Mouse (Mus musculus) Patski (cell line): ENCODE data around the gene Adamts12. TPM values are rescaled to one million over a fixed set of nuclear protein-coding genes. Genes with fewer than 3 reads are reported as not detected.

Experiments used
- ATAC-seq: fragments of 100-300 bp; one replicate; pipeline ENCODE4 v1.8.0; 2021
- CTCF ChIA-PET: fragments of 350-600 bp; sonication (Branson Sonifier 250); formaldehyde crosslinking; loops from one replicate; lab custom pipeline; 2022; ENCODE audit warnings: inconsistent platforms; lab: Charles Lee
- POLR2A ChIA-PET: fragments of 350-600 bp; sonication (Branson Sonifier 250); formaldehyde crosslinking; loops from one replicate; lab custom pipeline; 2022; ENCODE audit warnings: antibody characterized with exemption, inconsistent platforms; lab: Charles Lee
- DNase-seq: peaks from one replicate; pipeline ENCODE4 v3.0.0-alpha.2; 2011; ENCODE audit warnings: low read depth, low spot score
- H3K27me3 ChIP-seq: fragments of 371-371 bp; one replicate; pipeline ENCODE4 v1.5.1; 2021
- CTCF ChIP-seq: fragments of 100-300 bp; IDR thresholded peaks from one replicate; pipeline ENCODE4 v1.5.1; 2021
- in situ Hi-C: fragments of 300-500 bp; cut with MboI; formaldehyde crosslinking; loops from 3 replicates; pipeline ENCODE4 v1.11.1; 2018; ENCODE audit warnings: low pct_unique_long_range_greater_than_20kb, mixed read lengths
- polyA plus RNA-seq: library from polyadenylated mRNA; unstranded; gene quantifications from one replicate; pipeline ENCODE4 v1.2.3, GENCODE M21; 2021

Adamts12 gene
- polyA plus RNA-seq, 1 experiment from 2014 or later, result 0.36 TPM

- POLR2A ChIA-PET, result no interaction called here
- peaks cover 19% of the 10 kb centered on the region for H3K27me3 ChIP-seq
- TF ChIP-seq CTCF, result no peak
- CTCF ChIA-PET, result interaction anchor here (1.1 to 1.2 kb wide), 3 partner anchors 16 to 444 kb away, joined by 3 to 4 read pairs (median 4); no protein-coding TSS in a partner anchor
- no peak for DNase-seq
- in situ Hi-C loops, result no loop called here
- no peak for ATAC-seq
Observed at GRCm38 (mm10) chr15:11364795-11365194, 300.2 kb downstream of the Adamts12 start.

- H3K27me3 ChIP-seq, result peaks cover 11% of the 10 kb centered on the region
- no peak for TF ChIP-seq CTCF
- in situ Hi-C loops, result no loop called here
- CTCF ChIA-PET, result interaction anchor here (1.2 to 3.2 kb wide), 4 partner anchors 10 to 13 kb away, joined by 3 to 21 read pairs (median 4); no protein-coding TSS in a partner anchor
- POLR2A ChIA-PET, result no interaction called here
- no peak for DNase-seq
- no peak for ATAC-seq
Observed at GRCm38 (mm10) chr15:11369572-11369971, 305.0 kb downstream of the Adamts12 start.

- peaks cover 11% of the 10 kb centered on the region for H3K27me3 ChIP-seq
- DNase-seq, result no peak
- no peak for ATAC-seq
- CTCF ChIA-PET, result interaction anchor here (3.2 kb wide), 1 partner anchor 9 kb away, joined by 21 read pairs; no protein-coding TSS in a partner anchor
- in situ Hi-C loops, result no loop called here
- TF ChIP-seq CTCF, result no peak
- POLR2A ChIA-PET, result no interaction called here
Observed at GRCm38 (mm10) chr15:11370477-11371085, 306.0 kb downstream of the Adamts12 start.

GRCm38 (mm10) chr15:11379431-11380086 lies 315.0 kb downstream of the Adamts12 start:
- POLR2A ChIA-PET, result no interaction called here
- no peak for DNase-seq
- CTCF ChIA-PET, result interaction anchor here (0.5 to 3.2 kb wide), 17 partner anchors 9 to 458 kb away, joined by 3 to 30 read pairs (median 5); partner anchors contain the start of genes Rxfp3 and Tars
- no peak for ATAC-seq
- H3K27me3 ChIP-seq, result peaks cover 7% of the 10 kb centered on the region
- in situ Hi-C loops, result loop anchor here (5.0 kb wide), 3 partner anchors 57 to 457 kb away; partner anchors contain the start of gene Rxfp3
- no peak for TF ChIP-seq CTCF

- peaks cover 7% of the 10 kb centered on the region for H3K27me3 ChIP-seq
- ATAC-seq, result no peak
- DNase-seq, result no peak
- TF ChIP-seq CTCF, result peak; percentile 75
- in situ Hi-C loops, result loop anchor here (5.0 kb wide), 2 partner anchors 58 to 458 kb away; no protein-coding TSS in a partner anchor
- ChIA-PET POLR2A (no interaction called here), CTCF (interaction anchor here (0.5 to 3.2 kb wide), 20 partner anchors 8 to 459 kb away, joined by 3 to 30 read pairs (median 5); partner anchors contain the start of genes Rxfp3 and Tars)
Observed at GRCm38 (mm10) chr15:11380087-11380530, 315.5 kb downstream of the Adamts12 start.

GRCm38 (mm10) chr15:11380616-11381015 lies 316.0 kb downstream of the Adamts12 start:
- peaks cover 7% of the 10 kb centered on the region for H3K27me3 ChIP-seq
- TF ChIP-seq CTCF, result no peak
- ChIA-PET CTCF (interaction anchor here (0.6 to 3.2 kb wide), 16 partner anchors 8 to 459 kb away, joined by 3 to 30 read pairs (median 6); partner anchors contain the start of genes Rxfp3 and Tars), POLR2A (no interaction called here)
- DNase-seq (no peak), ATAC-seq (no peak)
- in situ Hi-C loops, result loop anchor here (5.0 kb wide), 2 partner anchors 58 to 458 kb away; no protein-coding TSS in a partner anchor

- in situ Hi-C loops, result loop anchor here (5.0 kb wide), 2 partner anchors 60 to 460 kb away; no protein-coding TSS in a partner anchor
- no peaks in the 10 kb centered on the region for H3K27me3 ChIP-seq
- ChIA-PET POLR2A (no interaction called here), CTCF (interaction anchor here (1.1 to 1.7 kb wide), 4 partner anchors 11 to 462 kb away, joined by 3 to 4 read pairs (median 4); no protein-coding TSS in a partner anchor)
- no peak for ATAC-seq
- TF ChIP-seq CTCF, result no peak
- no peak for DNase-seq
Observed at GRCm38 (mm10) chr15:11382585-11382984, 318.0 kb downstream of the Adamts12 start.

- DNase-seq (no peak), ATAC-seq (no peak)
- H3K27me3 ChIP-seq, result no peaks in the 10 kb centered on the region
- TF ChIP-seq CTCF, result no peak
- POLR2A ChIA-PET, result no interaction called here
- CTCF ChIA-PET, result interaction anchor here (1.3 to 1.7 kb wide), 4 partner anchors 12 to 463 kb away, joined by 3 to 4 read pairs (median 4); partner anchors contain the start of gene Tars
- in situ Hi-C loops, result loop anchor here (5.0 kb wide), 2 partner anchors 61 to 461 kb away; no protein-coding TSS in a partner anchor
Observed at GRCm38 (mm10) chr15:11383796-11384195, 319.2 kb downstream of the Adamts12 start.

- no peaks in the 10 kb centered on the region for H3K27me3 ChIP-seq
- TF ChIP-seq CTCF, result no peak
- no peak for ATAC-seq
- DNase-seq, result no peak
- in situ Hi-C loops, result loop anchor here (10.0 kb wide), 1 partner anchor 908 kb away; the partner anchor contains the start of genes Brix1 and Rad1
- POLR2A ChIA-PET, result no interaction called here
- CTCF ChIA-PET, result interaction anchor here (1.0 to 1.6 kb wide), 3 partner anchors 12 to 14 kb away, joined by 4 to 7 read pairs (median 5); no protein-coding TSS in a partner anchor
Observed at GRCm38 (mm10) chr15:11392903-11393302, 328.3 kb downstream of the Adamts12 start.

- no peaks in the 10 kb centered on the region for H3K27me3 ChIP-seq
- no peak for TF ChIP-seq CTCF
- ChIA-PET CTCF (interaction anchor here (1.0 to 2.1 kb wide), 4 partner anchors 11 to 16 kb away, joined by 3 to 7 read pairs (median 4); no protein-coding TSS in a partner anchor), POLR2A (no interaction called here)
- ATAC-seq (no peak), DNase-seq (no peak)
- in situ Hi-C loops, result loop anchor here (10.0 kb wide), 1 partner anchor 912 kb away; the partner anchor contains the start of genes Brix1 and Rad1
Observed at GRCm38 (mm10) chr15:11396421-11396820, 331.8 kb downstream of the Adamts12 start.

Other genes starting within 250 kb of the Adamts12 start
- 0.05 TPM for gene C1qtnf3, start 112.5 kb upstream of the Adamts12 start, polyA plus RNA-seq
- 15.2 TPM for gene Amacr, start 83.0 kb upstream of the Adamts12 start, polyA plus RNA-seq
- not detected for gene Slc45a2, start 64.1 kb upstream of the Adamts12 start, polyA plus RNA-seq
- gene Rxfp3, start 26.8 kb upstream of the Adamts12 start, polyA plus RNA-seq, result not detected